ENCODE assay signal across 9 mouse cellular contexts in the genomic region with DNA sequence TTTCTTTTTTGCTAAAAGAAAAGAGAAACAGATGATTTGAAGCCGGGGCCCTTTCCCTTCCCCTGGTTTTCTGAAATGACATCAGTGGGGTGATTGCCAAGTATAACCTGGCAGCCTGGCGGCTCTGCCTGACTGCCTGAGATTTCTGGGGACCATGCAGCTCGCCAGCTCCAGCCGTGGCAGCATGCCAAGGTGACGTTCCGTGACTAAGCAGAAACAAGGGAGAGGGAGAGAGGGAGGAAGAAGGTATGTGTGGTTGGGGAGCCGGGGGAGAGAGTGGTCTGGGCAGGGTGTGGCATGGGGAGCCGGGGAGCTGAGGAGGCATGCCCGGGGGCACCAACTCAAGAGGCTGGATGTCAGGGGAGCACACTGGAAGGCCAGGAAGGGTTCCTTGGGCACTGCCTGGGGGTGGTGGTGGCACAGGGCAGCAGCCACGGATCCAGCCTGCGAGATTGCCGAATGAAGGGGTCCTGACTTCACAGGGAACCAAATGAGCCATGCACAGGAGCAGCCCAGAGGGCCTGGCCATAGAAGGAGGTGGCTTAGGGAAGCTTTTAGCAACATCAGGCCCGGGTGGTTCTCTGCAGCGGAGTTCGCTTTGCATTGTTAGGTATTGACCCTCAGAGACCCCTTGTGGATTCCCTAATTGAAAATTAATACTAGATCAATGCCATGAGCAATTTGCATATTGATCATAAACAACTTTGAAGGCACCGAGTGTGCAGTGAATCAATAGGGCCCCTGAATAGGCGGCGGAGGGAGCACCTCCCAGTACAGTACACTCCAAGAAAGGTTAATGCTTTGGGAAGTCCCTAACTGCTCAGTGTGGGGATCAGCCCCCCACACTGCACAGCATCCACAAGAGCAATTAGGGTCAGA.
DNase-seq lines count a peak whose midpoint lies in the region; ATAC-seq lines count a peak whose summit lies in the region.
"Had no signal": no experiment of that assay in that cellular context is flagged by ENCODE, and none has a peak within 500 bp of the region (broad histone marks: within the 10 kb centered on the region; RNA-seq: fewer than 3 reads in every experiment).

No protein-coding gene starts in this region.

- H3K9ac ChIP-seq in embryonic facial prominence, embryonic 14.5 days (ENCODE audit: low read depth, low read length): peak overlapping the region; percentile 47; the same call in 1 of the 2 replicates
- H3K9ac ChIP-seq in heart, embryonic 12.5 days: peak overlapping the region; percentile 40; the same call in 1 of the 2 replicates
- no peak overlapping the region; the same call in none of the 2 replicates for H3K9ac ChIP-seq in kidney, embryonic 16.5 days (replicated peaks; ENCODE audit: low read length)
- H3K9ac ChIP-seq in limb, embryonic 15.5 days: no peak overlapping the region

- peak overlapping the region; percentile 84 for H3K27ac ChIP-seq in embryonic facial prominence, embryonic 14.5 days (replicated peaks; ENCODE audit: low read depth, low read length)
- H3K27ac ChIP-seq in heart, embryonic 12.5 days (ENCODE audit: poor library complexity, severe bottlenecking): peak overlapping the region; percentile 82
- H3K27ac ChIP-seq in kidney, embryonic 16.5 days (ENCODE audit: low read length): peak overlapping the region; percentile 74
- peak overlapping the region; percentile 83 for H3K27ac ChIP-seq in limb, embryonic 15.5 days

- peak overlapping the region; percentile 32 for H3K4me2 ChIP-seq in embryonic facial prominence, embryonic 14.5 days (ENCODE audit: low read depth, low read length)
- H3K4me2 ChIP-seq in heart, embryonic 12.5 days: peak overlapping the region; percentile 44
- H3K4me2 ChIP-seq in kidney, embryonic 16.5 days (replicated peaks; ENCODE audit: low read depth, low read length): peak overlapping the region; percentile 10; the same call in 1 of the 2 replicates
- H3K4me2 ChIP-seq in limb, embryonic 15.5 days: peak overlapping the region; percentile 22

- H3K4me1 ChIP-seq in embryonic facial prominence, embryonic 14.5 days (ENCODE audit: control insufficient read depth, insufficient read depth, low read length): peaks cover 62% of the 10 kb centered on the region
- peaks cover 77% of the 10 kb centered on the region for H3K4me1 ChIP-seq in heart, embryonic 12.5 days (replicated peaks)
- H3K4me1 ChIP-seq in kidney, embryonic 16.5 days (ENCODE audit: insufficient read depth, low read length): peaks cover 56% of the 10 kb centered on the region
- peaks cover 74% of the 10 kb centered on the region for H3K4me1 ChIP-seq in limb, embryonic 15.5 days

- no peaks in the 10 kb centered on the region for H3K9me3 ChIP-seq in embryonic facial prominence, embryonic 14.5 days (ENCODE audit: control insufficient read depth, low read length)
- H3K9me3 ChIP-seq in heart, embryonic 12.5 days (replicated peaks): no peaks in the 10 kb centered on the region
- no peaks in the 10 kb centered on the region for H3K9me3 ChIP-seq in kidney, embryonic 16.5 days (ENCODE audit: low read length)
- no peaks in the 10 kb centered on the region for H3K9me3 ChIP-seq in limb, embryonic 15.5 days

- H3K36me3 ChIP-seq in embryonic facial prominence, embryonic 14.5 days (ENCODE audit: control insufficient read depth, insufficient read depth, low read length): 0 out of 2 replicates have a peak, but pooled peaks cover 3% of the 10 kb centered on the region
- no peaks in the 10 kb centered on the region for H3K36me3 ChIP-seq in heart, embryonic 12.5 days
- no peaks in the 10 kb centered on the region for H3K36me3 ChIP-seq in kidney, embryonic 16.5 days (ENCODE audit: insufficient read depth, low read length)
- H3K36me3 ChIP-seq in limb, embryonic 15.5 days: no peaks in the 10 kb centered on the region

- DNase-seq in left cerebral cortex, adult 18-20 months (ENCODE audit: low spot score in 2 of 2): peak; percentile 65 to 69
- no peak for DNase-seq in left cerebral cortex, adult 11 months (ENCODE audit: low spot score)
- peak; percentile 90 for DNase-seq in embryonic facial prominence, embryonic 14.5 days (ENCODE audit: low spot score)
- peak; percentile 71 for DNase-seq in ovary, adult 18-20 months (ENCODE audit: low spot score)
- DNase-seq in spleen, adult 18-20 months: no peak

- H3K27me3 ChIP-seq in embryonic facial prominence, embryonic 14.5 days (replicated peaks; ENCODE audit: control insufficient read depth, insufficient read depth, low read length): no peaks in the 10 kb centered on the region
- H3K27me3 ChIP-seq in heart, embryonic 12.5 days (replicated peaks): no peaks in the 10 kb centered on the region
- no peaks in the 10 kb centered on the region for H3K27me3 ChIP-seq in kidney, embryonic 16.5 days (ENCODE audit: insufficient read depth, low read length)
- no peaks in the 10 kb centered on the region for H3K27me3 ChIP-seq in limb, embryonic 15.5 days
- H3K27me3 ChIP-seq: CH12.LX had no signal

- 29% methylated on average over 18 of the region's 18 CpGs for WGBS in embryonic facial prominence, embryonic 14.5 days
- WGBS in heart, embryonic 12.5 days: 42% methylated on average over 18 of the region's 18 CpGs
- 31% methylated on average over 18 of the region's 18 CpGs for WGBS in kidney, embryonic 16.5 days
- 33% methylated on average over 18 of the region's 18 CpGs for WGBS in limb, embryonic 15.5 days

- no peak overlapping the region for H3K4me3 ChIP-seq in embryonic facial prominence, embryonic 14.5 days (ENCODE audit: low read depth, low read length)
- 0 out of 2 replicates have a peak overlapping the region, but pooled peaks have one; percentile 6 for H3K4me3 ChIP-seq in heart, embryonic 12.5 days
- no peak overlapping the region for H3K4me3 ChIP-seq in kidney, embryonic 16.5 days (ENCODE audit: low read length)
- no peak overlapping the region for H3K4me3 ChIP-seq in limb, embryonic 15.5 days

- peak; percentile 42 for ATAC-seq in embryonic facial prominence, embryonic 14.5 days (ENCODE audit: low read depth)
- peak; percentile 52; the same call in 1 of the 2 replicates for ATAC-seq in heart, embryonic 12.5 days (ENCODE audit: insufficient number of reproducible peaks, low FRiP score)
- peak; percentile 69 for ATAC-seq in kidney, embryonic 16.5 days (ENCODE audit: low FRiP score, low TSS enrichment)
- ATAC-seq in limb, embryonic 15.5 days (ENCODE audit: insufficient number of reproducible peaks, low FRiP score, low TSS enrichment, low read depth): 0 out of 2 replicates have a peak, but pooled peaks have one; percentile 42

Comparison
In these comparisons a context has a peak if more than half of its experiments do, and no peak if none do; other contexts are left out.
1. DNase-seq: peak in left cerebral cortex, adult 18-20 months (2 of 2), embryonic facial prominence, embryonic 14.5 days (single experiment) and ovary, adult 18-20 months (single experiment); none in left cerebral cortex, adult 11 months (single experiment) and spleen, adult 18-20 months (0 of 2).
2. H3K9ac ChIP-seq: peak in embryonic facial prominence, embryonic 14.5 days (single experiment) and heart, embryonic 12.5 days (single experiment); none in kidney, embryonic 16.5 days (single experiment) and limb, embryonic 15.5 days (single experiment).
3. Peak in every context shown above with its lines, with median percentiles within 50 percentile points of each other: ATAC-seq, H3K27ac ChIP-seq and H3K4me2 ChIP-seq.